Mouse (Mus musculus) liver, postnatal 0 days (tissue): Measurements from ENCODE around the gene Ppp6r1.

Source experiments
- CTCF ChIP-seq: sonication (generic); IDR thresholded peaks from 2 replicates; pipeline ENCODE4 v1.5.1; 2016; ENCODE audit warnings: antibody characterized with exemption, low read depth
- EP300 ChIP-seq: IDR thresholded peaks from 2 replicates; pipeline ENCODE4 v1.6.1; 2016; ENCODE audit warnings: antibody characterized with exemption, low read depth, mild to moderate bottlenecking

DNA sequence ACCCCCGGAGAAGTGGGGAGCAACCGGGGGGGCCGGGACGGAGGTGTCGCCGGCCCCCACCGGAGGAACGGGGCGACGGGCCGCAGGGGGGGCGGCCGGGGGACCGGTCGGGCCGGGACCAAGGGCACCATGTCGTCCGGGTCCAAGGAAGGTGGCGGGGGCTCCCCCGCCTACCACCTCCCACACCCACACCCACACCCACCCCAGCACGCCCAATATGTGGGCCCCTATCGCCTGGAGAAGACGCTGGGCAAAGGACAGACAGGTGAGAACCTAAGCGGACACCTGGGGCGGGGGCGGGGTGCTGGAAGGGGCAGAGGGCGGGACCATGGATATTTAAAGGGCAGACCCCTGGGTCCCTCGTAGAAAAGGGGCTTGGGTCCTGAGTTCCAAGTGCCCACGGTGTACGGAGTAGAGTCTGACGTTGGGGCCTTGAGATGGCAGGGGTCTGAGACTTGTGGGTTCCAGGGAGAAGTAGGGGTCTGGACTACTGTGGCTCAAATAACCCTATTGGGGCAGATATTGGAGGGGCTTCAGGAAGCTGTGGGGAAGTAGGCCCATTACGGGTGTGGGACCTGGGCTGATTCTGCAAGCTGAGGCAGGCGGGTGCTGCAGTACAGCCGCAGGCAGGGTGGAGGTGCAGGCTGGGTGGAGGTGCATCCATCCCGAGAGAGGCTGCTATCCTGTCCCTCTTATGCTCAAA lies 32.3 kb upstream of the Ppp6r1 start:
- no peak for TF ChIP-seq EP300
- no peak for TF ChIP-seq CTCF
